Mouse (Mus musculus) E14TG2a.4 (cell line): Measurements from ENCODE around the gene Slc38a3.

ENCODE experiments used
- CTCF ChIP-seq: conservative IDR thresholded peaks from 2 replicates; pipeline ENCODE4 v1.5.1; 2014; ENCODE audit warnings: low read length
- POU5F1 ChIP-seq: IDR thresholded peaks from 2 replicates; pipeline ENCODE4 v1.6.1; 2014; ENCODE audit warnings: low read length, borderline replicate concordance

GRCm38 (mm10) chr9:107606591-107606990 is 62.7 kb downstream of the Slc38a3 start:
- TF ChIP-seq CTCF (no peak), POU5F1 (no peak)
